Mouse (Mus musculus): ENCODE measurements at regions not wholly inside any gene's neighbourhood (a gene's known extent, or its start where the extent isn't known, plus 50 kb on each side); places are given as distances from the start of the nearest gene placed in this dataset.

GRCm38 (mm10) chr6:33117877-33118276, 57.8 kb upstream of the Chchd3 start:
- no peaks in the 10 kb centered on the region for H3K27me3 ChIP-seq (ENCODE audit: control insufficient read depth, insufficient read depth, low read length)
- TF ChIP-seq CTCF (IDR thresholded peaks at IDR 0.05; ENCODE audit: extremely low read depth, insufficient read length, insufficient replicate concordance, low read depth, low read length) (no peak), POLR2A (IDR thresholded peaks at IDR 0.05; ENCODE audit: low read depth, low read length) (no peak)
- no peaks in the 10 kb centered on the region for H3K4me1 ChIP-seq (ENCODE audit: control insufficient read depth, insufficient read depth, insufficient read length, low read length)
- WGBS = 45% methylated on average over 1 of the region's 1 CpGs
- H3K27ac ChIP-seq (ENCODE audit: insufficient read depth, low read depth, low read length) = no peak overlapping the region
- no peak overlapping the region for H3K4me3 ChIP-seq (ENCODE audit: low read depth, low read length)
- H3K36me3 ChIP-seq (ENCODE audit: control insufficient read depth, insufficient read depth, low read length) = no peaks in the 10 kb centered on the region

- H3K36me3 ChIP-seq (ENCODE audit: control insufficient read depth, insufficient read depth, low read length) = no peaks in the 10 kb centered on the region
- TF ChIP-seq POLR2A (IDR thresholded peaks at IDR 0.05; ENCODE audit: low read depth, low read length) = no peak
- TF ChIP-seq CTCF (IDR thresholded peaks at IDR 0.05; ENCODE audit: extremely low read depth, insufficient read length, insufficient replicate concordance, low read depth, low read length) = no peak
- H3K4me3 ChIP-seq (ENCODE audit: low read depth, low read length) = no peak overlapping the region
- H3K4me1 ChIP-seq (ENCODE audit: control insufficient read depth, insufficient read depth, insufficient read length, low read length) = no peaks in the 10 kb centered on the region
- H3K27me3 ChIP-seq (ENCODE audit: control insufficient read depth, insufficient read depth, low read length) = no peaks in the 10 kb centered on the region
- no peak overlapping the region for H3K27ac ChIP-seq (ENCODE audit: insufficient read depth, low read depth, low read length)
These were observed 60.5 kb upstream of the Chchd3 start for GRCm38 (mm10) chr6:33120581-33120980.

- WGBS = 8% methylated on average over 8 of the region's 8 CpGs
- Histone ChIP-seq H3K27me3 (ENCODE audit: control insufficient read depth, insufficient read depth, low read length) (no peaks in the 10 kb centered on the region), H3K4me3 (ENCODE audit: low read depth, low read length) (no peak overlapping the region), H3K36me3 (ENCODE audit: control insufficient read depth, insufficient read depth, low read length) (no peaks in the 10 kb centered on the region), H3K4me1 (ENCODE audit: control insufficient read depth, insufficient read depth, insufficient read length, low read length) (no peaks in the 10 kb centered on the region), H3K27ac (ENCODE audit: insufficient read depth, low read depth, low read length) (no peak overlapping the region)
- no peak for TF ChIP-seq POLR2A (IDR thresholded peaks at IDR 0.05; ENCODE audit: low read depth, low read length)
- peak; percentile 54; the same call in 1 of the 2 replicates for TF ChIP-seq CTCF (IDR thresholded peaks at IDR 0.05; ENCODE audit: extremely low read depth, insufficient read length, insufficient replicate concordance, low read depth, low read length)
These were observed 66.5 kb upstream of the Chchd3 start for GRCm38 (mm10) chr6:33126574-33126973.

GRCm38 (mm10) chr6:33136906-33137305, 76.8 kb upstream of the Chchd3 start:
- 83% methylated on average over 7 of the region's 7 CpGs for WGBS
- no peak overlapping the region for H3K4me3 ChIP-seq (ENCODE audit: low read depth, low read length)
- no peak overlapping the region for H3K27ac ChIP-seq (ENCODE audit: insufficient read depth, low read depth, low read length)
- H3K27me3 ChIP-seq (ENCODE audit: control insufficient read depth, insufficient read depth, low read length) = no peaks in the 10 kb centered on the region
- no peaks in the 10 kb centered on the region for H3K36me3 ChIP-seq (ENCODE audit: control insufficient read depth, insufficient read depth, low read length)
- no peak for TF ChIP-seq POLR2A (IDR thresholded peaks at IDR 0.05; ENCODE audit: low read depth, low read length)
- no peaks in the 10 kb centered on the region for H3K4me1 ChIP-seq (ENCODE audit: control insufficient read depth, insufficient read depth, insufficient read length, low read length)

- Histone ChIP-seq H3K4me3 (ENCODE audit: low read depth, low read length) (no peak overlapping the region), H3K36me3 (ENCODE audit: control insufficient read depth, insufficient read depth, low read length) (no peaks in the 10 kb centered on the region), H3K4me1 (ENCODE audit: control insufficient read depth, insufficient read depth, insufficient read length, low read length) (no peaks in the 10 kb centered on the region), H3K27me3 (ENCODE audit: control insufficient read depth, insufficient read depth, low read length) (no peaks in the 10 kb centered on the region), H3K27ac (ENCODE audit: insufficient read depth, low read depth, low read length) (no peak overlapping the region)
- WGBS = 48% methylated on average over 8 of the region's 8 CpGs
- TF ChIP-seq CTCF (IDR thresholded peaks at IDR 0.05; ENCODE audit: extremely low read depth, insufficient read length, insufficient replicate concordance, low read depth, low read length) (no peak), POLR2A (IDR thresholded peaks at IDR 0.05; ENCODE audit: low read depth, low read length) (no peak)
These were observed 77.8 kb upstream of the Chchd3 start for GRCm38 (mm10) chr6:33137823-33138222.

GRCm38 (mm10) chr6:33166479-33166878, 82.4 kb upstream of the Exoc4 start:
- no peak overlapping the region for H3K27ac ChIP-seq (ENCODE audit: insufficient read depth, low read depth, low read length)
- no peak overlapping the region for H3K4me3 ChIP-seq (ENCODE audit: low read depth, low read length)
- WGBS = 86% methylated on average over 11 of the region's 11 CpGs
- no peaks in the 10 kb centered on the region for H3K36me3 ChIP-seq (ENCODE audit: control insufficient read depth, insufficient read depth, low read length)
- no peaks in the 10 kb centered on the region for H3K4me1 ChIP-seq (ENCODE audit: control insufficient read depth, insufficient read depth, insufficient read length, low read length)
- TF ChIP-seq POLR2A (IDR thresholded peaks at IDR 0.05; ENCODE audit: low read depth, low read length) (no peak), CTCF (IDR thresholded peaks at IDR 0.05; ENCODE audit: extremely low read depth, insufficient read length, insufficient replicate concordance, low read depth, low read length) (no peak)
- no peaks in the 10 kb centered on the region for H3K27me3 ChIP-seq (ENCODE audit: control insufficient read depth, insufficient read depth, low read length)

GRCm38 (mm10) chr6:33173606-33174005, 75.3 kb upstream of the Exoc4 start:
- no peaks in the 10 kb centered on the region for H3K4me1 ChIP-seq (ENCODE audit: control insufficient read depth, insufficient read depth, insufficient read length, low read length)
- no peaks in the 10 kb centered on the region for H3K36me3 ChIP-seq (ENCODE audit: control insufficient read depth, insufficient read depth, low read length)
- H3K4me3 ChIP-seq (ENCODE audit: low read depth, low read length) = no peak overlapping the region
- H3K27me3 ChIP-seq (ENCODE audit: control insufficient read depth, insufficient read depth, low read length) = no peaks in the 10 kb centered on the region
- TF ChIP-seq CTCF (IDR thresholded peaks at IDR 0.05; ENCODE audit: extremely low read depth, insufficient read length, insufficient replicate concordance, low read depth, low read length) (no peak), POLR2A (IDR thresholded peaks at IDR 0.05; ENCODE audit: low read depth, low read length) (no peak)
- no peak overlapping the region for H3K27ac ChIP-seq (ENCODE audit: insufficient read depth, low read depth, low read length)
- WGBS = 77% methylated on average over 12 of the region's 12 CpGs

GRCm38 (mm10) chr6:33174616-33175015, 74.3 kb upstream of the Exoc4 start:
- Histone ChIP-seq H3K36me3 (ENCODE audit: control insufficient read depth, insufficient read depth, low read length) (no peaks in the 10 kb centered on the region), H3K4me1 (ENCODE audit: control insufficient read depth, insufficient read depth, insufficient read length, low read length) (no peaks in the 10 kb centered on the region), H3K27me3 (ENCODE audit: control insufficient read depth, insufficient read depth, low read length) (no peaks in the 10 kb centered on the region), H3K4me3 (ENCODE audit: low read depth, low read length) (no peak overlapping the region), H3K27ac (ENCODE audit: insufficient read depth, low read depth, low read length) (no peak overlapping the region)
- TF ChIP-seq POLR2A (IDR thresholded peaks at IDR 0.05; ENCODE audit: low read depth, low read length) (no peak), CTCF (IDR thresholded peaks at IDR 0.05; ENCODE audit: extremely low read depth, insufficient read length, insufficient replicate concordance, low read depth, low read length) (peak; percentile 42; the same call in 1 of the 2 replicates)
- WGBS = 63% methylated on average over 6 of the region's 6 CpGs
